Mouse (Mus musculus) kidney, postnatal 4 days (tissue): Measurements from ENCODE around the gene Scap.
"Not testable (repeated sequence)": the region's sequence is repeated elsewhere in the genome, so short reads cannot be mapped to it uniquely, and the experiment has no call there.

ENCODE experiments used
- DNase-seq, 2 experiments: peaks; one replicate each; pipeline ENCODE4 v3.0.0; 2021; ENCODE audit warnings: mixed read lengths in 2 of 2

Scap gene

DNA sequence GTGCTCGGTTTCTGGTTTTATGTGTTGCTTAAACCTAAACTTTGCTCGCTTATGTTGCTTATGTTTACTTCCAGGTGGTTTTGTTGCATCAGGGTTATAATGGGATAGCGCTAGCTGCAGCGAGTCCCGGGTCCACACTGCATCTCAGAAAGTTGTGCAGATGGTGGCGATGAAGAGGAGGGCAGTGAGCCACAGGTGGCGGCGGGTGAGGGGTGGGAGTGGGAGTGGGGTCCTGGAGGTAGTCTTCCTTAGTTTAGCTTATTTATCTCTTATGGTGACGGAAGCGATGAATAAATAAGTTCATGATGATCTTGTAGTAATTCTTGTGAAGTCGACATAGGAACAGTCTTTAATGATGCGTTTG is 790 bp downstream of the Scap start:
- DNase-seq = no peak

DNA sequence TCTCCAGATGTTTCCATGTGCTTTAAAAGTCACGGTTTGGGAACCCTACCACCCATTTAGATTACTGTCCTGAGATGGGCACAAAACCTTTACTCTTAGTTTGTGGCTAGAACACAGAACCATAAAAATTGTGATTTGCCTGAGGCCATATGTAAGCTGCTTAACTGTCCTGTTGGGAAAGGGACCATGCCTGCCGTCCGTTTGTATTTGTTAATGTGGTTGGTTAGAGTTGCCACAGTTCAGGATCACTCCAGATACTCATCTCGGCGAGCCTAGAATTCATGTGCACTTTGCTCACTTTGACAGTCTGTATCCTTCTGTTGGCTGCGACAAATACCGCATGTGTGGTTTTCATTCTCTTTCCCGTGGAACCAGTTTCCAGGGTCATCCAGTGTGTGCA is 1.8 kb downstream of the Scap start:
- no peak for DNase-seq

GRCm38 (mm10) chr9:110340037-110340750 is 7.1 kb downstream of the Scap start:
- no peak for DNase-seq

DNA sequence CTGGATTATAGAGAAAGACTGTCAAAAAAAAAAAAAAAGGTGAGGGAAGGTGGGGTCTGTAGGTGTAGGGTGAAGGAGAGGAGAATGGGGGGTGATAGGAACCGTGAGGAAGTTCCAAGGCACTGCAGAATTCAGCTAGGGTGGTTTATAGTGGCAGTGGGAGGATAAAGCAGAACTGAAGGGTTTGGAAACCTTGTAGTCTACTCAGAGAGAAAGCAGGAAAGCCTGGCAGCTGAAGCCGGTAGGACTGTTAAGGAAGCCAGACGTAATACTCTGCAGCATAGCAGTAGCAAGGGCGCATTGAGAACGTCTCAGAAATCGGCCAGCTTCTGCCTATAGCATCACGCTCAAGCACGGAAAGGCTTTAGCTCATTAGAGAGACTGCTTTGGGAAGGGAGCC is 8.9 kb downstream of the Scap start:
- no peak for DNase-seq

DNA sequence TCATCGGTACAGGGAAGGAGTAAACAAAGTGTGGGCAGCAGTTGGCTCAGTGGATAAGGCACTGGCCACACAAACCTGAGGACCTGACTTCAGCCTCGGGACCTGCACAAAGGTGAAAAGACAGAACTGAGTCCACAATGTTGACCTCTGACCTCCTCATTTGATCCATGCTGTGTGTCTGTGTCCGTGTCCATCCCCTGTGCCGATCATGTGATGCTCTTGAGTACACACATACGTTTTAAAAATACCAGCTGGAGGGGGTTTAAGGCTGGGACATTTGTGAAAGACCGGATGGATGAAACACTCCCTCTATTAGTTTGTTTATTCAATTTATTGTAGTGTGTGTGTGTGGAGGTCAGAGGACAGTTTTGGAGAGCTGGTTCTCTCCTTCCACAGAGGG is 10.7 kb downstream of the Scap start:
- DNase-seq = no peak

DNA sequence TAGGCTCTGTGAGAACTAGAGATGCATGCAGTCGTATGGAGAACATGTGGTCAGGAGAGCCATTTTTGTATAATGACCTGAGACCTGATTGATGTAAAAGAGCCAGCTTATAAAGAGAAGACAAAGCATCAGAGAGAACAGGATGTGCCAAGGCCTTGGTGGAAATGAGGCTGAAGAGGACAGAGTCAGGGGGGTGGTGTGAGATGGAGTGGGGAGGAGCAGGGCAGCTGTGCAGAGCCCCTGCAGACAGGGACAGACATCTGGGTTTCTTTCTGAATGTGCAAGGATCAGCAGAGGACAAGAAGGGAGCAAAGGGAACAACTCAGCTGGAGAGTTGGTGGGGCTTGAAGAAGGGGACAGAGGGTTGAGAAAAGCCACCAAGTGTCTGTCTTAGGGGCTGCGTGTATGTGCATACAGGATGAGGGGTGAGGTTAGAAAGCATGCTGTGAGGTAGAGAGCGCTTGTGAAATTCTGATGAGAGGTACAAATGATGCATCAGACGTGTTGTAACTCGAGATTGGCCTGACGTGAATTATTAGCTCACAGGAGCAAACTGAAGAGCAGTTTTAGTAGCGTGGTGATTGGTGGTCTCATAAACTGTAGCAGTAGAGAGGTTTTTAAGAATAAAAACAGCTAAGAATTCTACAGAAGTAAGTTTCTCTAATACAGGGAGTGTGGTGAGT is 12.1 kb downstream of the Scap start:
- no peak for DNase-seq

GRCm38 (mm10) chr9:110348899-110349298 is 15.8 kb downstream of the Scap start:
- no peak for DNase-seq

GRCm38 (mm10) chr9:110350188-110350587 is 17.1 kb downstream of the Scap start:
- no peak for DNase-seq

DNA sequence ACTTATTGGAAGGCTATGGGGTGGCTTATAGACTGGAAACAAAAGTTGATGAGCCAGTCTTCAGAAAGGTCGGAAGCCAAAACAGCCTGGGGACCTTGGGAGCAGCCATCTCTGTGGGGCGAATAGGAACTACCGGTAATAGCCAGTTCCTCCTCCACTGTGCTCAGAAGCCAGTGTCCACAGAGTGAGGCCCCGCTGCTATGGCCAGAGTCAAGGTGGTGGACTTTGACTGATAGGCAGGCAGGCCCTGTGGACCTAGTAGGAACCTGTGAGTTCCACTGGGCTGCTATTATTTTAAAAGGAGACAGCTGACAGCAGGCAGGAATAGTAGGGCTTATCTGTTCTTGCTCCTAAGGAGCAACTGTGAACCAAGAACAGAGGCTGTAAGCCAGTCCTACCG is 17.5 kb downstream of the Scap start:
- peak in 1 of 2 experiments; percentile 32 for DNase-seq

DNA sequence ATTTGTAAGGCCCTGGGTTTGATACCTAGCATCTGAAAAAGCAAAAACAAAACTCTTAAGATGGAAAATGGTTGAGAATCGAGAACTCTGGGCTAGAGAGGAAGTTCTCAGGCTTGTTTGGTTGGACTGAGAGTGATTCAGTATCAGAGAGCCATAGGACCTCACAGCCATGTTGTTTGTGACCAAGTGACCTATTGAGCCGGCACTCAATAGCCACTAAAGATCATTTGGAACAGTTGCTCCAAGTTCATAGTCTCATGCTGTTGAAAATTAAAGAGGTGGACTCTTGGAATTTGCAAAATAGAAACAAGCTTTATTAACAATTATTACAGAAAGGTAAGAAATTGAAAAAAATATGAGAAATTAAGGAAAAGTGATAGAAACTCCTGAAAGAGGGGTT is 18.3 kb downstream of the Scap start:
- DNase-seq = no peak

DNA sequence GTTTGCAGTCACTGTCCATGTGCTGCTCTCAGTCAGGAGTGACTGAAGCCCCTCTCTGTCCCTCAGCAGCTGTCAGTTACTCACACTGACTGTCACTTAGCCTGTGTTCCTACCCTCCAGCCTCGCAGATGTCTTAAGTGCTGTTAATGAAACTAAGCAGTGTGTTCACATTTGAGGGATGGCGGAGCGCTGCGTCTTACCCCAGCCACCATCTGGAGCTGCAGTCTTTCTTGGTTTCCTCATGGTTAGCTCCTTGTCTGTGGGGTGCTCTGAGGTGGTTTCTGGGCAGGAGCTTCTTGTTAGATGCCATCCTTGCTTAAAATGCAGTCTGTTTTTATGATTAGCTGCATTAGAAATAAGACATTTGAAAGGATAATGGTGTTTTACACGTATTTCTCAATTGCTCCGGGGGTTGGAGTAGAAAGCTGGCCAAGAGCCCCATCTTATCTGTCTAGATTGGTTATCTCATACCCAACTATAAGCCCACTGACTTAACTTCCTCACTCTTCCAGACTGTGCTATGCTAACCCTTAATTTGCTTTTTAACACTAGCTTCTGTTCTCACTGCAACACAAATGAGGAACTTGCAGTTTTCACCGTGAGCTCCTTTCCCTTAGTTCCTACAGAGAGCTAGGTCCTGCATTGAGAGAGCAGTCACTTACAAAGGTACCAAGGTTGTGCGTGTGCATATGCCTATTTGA is 19.0 kb downstream of the Scap start:
- no peak for DNase-seq

DNA sequence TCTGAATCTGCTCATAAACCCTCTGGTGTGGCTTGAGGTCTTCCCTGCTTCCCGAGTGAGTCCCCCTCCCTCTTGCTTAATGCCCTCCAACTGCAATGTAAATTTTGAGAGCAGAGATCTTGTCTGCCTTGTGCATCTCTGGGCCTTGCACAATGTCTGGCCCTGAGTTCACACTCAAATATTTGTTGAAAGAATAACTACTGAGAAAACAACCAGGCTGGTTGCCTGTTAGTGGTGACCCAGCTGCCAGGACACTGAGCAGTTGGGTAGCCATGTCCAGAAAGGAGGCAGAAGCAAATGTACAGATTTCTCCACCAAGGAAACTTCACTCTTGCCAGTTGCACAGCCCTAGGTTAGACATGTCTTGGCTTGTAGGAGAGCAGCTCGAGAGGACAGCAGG is 25.3 kb downstream of the Scap start:
- DNase-seq = no peak

GRCm38 (mm10) chr9:110361299-110361698 is 28.2 kb downstream of the Scap start:
- no peak for DNase-seq

DNA sequence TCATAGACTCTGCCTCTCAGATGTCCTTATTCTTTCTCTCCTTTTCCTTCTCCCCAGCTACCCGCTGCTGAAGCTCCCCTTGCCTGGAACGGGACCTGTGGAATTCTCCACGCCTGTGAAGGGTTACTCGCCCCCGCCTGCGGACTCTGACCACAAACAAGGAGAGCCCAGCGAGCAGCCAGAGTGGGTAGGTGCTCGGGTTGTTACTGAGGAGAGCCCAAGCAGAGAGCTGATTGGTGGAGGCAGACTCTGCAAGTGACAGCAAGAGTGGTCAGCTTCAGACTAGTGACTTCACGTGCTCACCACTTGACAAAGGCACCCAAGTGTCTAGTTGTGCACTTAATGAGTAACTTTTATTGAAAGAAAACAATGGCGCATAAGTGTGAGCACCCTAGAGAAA is 29.2 kb downstream of the Scap start:
- no peak for DNase-seq

DNA sequence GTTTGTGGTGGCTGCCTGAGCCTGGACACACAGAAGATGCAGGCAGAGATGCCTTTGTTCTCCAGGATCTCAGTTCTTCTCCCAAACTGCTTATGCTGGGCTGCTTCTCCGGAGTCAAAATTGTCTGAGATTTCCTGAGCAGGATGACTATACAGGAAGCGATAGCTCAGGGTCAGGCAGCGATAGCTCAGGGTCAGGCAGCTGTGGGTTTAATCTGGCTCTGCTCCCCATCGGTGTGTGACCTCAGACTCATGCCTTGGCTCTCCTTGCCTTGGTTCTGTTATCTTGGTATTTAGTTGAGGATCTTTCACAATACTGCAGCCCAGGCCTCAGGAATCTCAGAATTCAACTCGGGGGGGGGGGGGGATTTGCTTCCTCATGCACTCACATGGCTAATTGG is 33.7 kb downstream of the Scap start:
- peak in 1 of 2 experiments; percentile 26 for DNase-seq

- DNase-seq = no peak
Observed at GRCm38 (mm10) chr9:110369860-110370259, 36.8 kb downstream of the Scap start.

DNA sequence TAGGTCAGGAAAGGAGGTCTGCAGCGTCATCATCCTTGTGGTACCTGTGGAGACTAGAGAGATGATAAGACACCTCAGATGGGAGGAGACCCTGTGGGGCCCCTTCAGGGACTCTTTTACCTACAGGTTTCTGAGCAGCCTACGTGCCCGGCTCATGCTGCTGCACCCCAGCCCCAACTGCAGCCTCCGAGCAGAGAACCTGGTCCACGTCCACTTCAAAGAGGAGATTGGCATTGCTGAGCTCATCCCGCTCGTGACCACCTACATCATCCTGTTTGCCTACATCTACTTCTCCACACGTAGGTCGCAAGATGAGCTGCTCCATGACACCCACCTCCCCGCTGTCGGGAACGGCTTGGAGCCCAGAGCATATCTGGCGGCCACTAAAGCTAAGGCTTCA is 40.8 kb downstream of the Scap start:
- no peak for DNase-seq

GRCm38 (mm10) chr9:110375668-110376067 is 42.6 kb downstream of the Scap start:
- DNase-seq = no peak

- not testable (repeated sequence) for DNase-seq
Observed at GRCm38 (mm10) chr9:110377655-110378054, 44.6 kb downstream of the Scap start.

DNA sequence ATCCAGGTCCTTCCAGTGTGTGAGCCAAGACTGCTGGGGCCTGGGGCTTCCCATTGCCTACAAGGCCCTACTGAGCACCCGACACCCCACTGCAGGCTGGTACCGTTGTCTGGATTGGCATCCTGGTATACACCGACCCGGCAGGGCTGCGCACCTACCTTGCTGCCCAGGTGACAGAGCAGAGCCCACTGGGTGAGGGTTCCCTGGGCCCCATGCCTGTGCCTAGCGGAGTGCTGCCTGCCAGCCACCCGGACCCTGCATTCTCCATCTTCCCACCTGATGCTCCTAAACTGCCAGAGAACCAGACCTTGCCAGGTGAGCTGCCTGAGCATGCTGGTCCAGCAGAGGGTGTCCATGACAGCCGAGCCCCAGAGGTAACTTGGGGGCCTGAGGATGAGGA is 46.3 kb downstream of the Scap start:
- no peak for DNase-seq

GRCm38 (mm10) chr9:110380662-110381061 is 47.6 kb downstream of the Scap start:
- DNase-seq = peak in 1 of 2 experiments; percentile 48

GRCm38 (mm10) chr9:110381292-110381691 is 48.2 kb downstream of the Scap start:
- DNase-seq = no peak

- no peak for DNase-seq
Observed at GRCm38 (mm10) chr9:110384369-110384929, 51.4 kb downstream of the Scap start.

- DNase-seq = no peak
Observed at GRCm38 (mm10) chr9:110388011-110388410, 54.9 kb downstream of the Scap start.
